Mouse (Mus musculus): Measurements from ENCODE around the gene 9330182L06Rik. TPM values are rescaled to one million over a fixed set of nuclear protein-coding genes. Genes with fewer than 3 reads are reported as not detected.

Gene 9330182L06Rik
- total RNA-seq, 1 experiment from 2014 or later = 14.1 TPM

Small RNA genes lying within 50 kb of the gene (microRNA-seq; reads per million reads assigned to microRNA genes)
- 1.5 to 3.8 reads per million in 2 experiments for gene Mir879

Other genes starting within 250 kb of the 9330182L06Rik start
- 29.6 and 30.7 TPM in 2 replicates for gene Tmem243, start 165.4 kb upstream of the 9330182L06Rik start, total RNA-seq (2021)
- 28.2 and 28.3 TPM in 2 replicates for gene Dmtf1, start 104.3 kb upstream of the 9330182L06Rik start, total RNA-seq (2021)